Mouse (Mus musculus): ENCODE measurements at regions not wholly inside any gene's neighbourhood (a gene's known extent, or its start where the extent isn't known, plus 50 kb on each side); places are given as distances from the start of the nearest gene placed in this dataset.

GRCm38 (mm10) chr1:34686539-34686938 lies 107.1 kb downstream of the Amer3 start:
- H3K36me3 ChIP-seq (ENCODE audit: control insufficient read depth, insufficient read depth, low read length): no peaks in the 10 kb centered on the region
- no peaks in the 10 kb centered on the region for H3K9me3 ChIP-seq (ENCODE audit: control insufficient read depth, low read length)
- H3K27ac ChIP-seq (replicated peaks; ENCODE audit: low read depth, low read length): no peak overlapping the region
- DNase-seq (ENCODE audit: low spot score): no peak
- no peak for TF ChIP-seq POLR2A (IDR thresholded peaks at IDR 0.05; ENCODE audit: borderline replicate concordance, extremely low read depth, insufficient read depth, insufficient read length)
- no peaks in the 10 kb centered on the region for H3K4me1 ChIP-seq (ENCODE audit: control insufficient read depth, insufficient read depth, low read length)
- no peak; the same call in 1 of the 2 replicates for ATAC-seq (ENCODE audit: low FRiP score, low read depth)
- no peak overlapping the region for H3K4me3 ChIP-seq (replicated peaks; ENCODE audit: low read length)
- 65% methylated on average over 2 of the region's 2 CpGs for WGBS
- H3K4me2 ChIP-seq (replicated peaks; ENCODE audit: low read depth, low read length, severe bottlenecking): no peak overlapping the region
- no peak overlapping the region for H3K9ac ChIP-seq (ENCODE audit: low read depth, low read length, severe bottlenecking)
- H3K27me3 ChIP-seq (ENCODE audit: control insufficient read depth, insufficient read depth, low read length): no peaks in the 10 kb centered on the region

DNA sequence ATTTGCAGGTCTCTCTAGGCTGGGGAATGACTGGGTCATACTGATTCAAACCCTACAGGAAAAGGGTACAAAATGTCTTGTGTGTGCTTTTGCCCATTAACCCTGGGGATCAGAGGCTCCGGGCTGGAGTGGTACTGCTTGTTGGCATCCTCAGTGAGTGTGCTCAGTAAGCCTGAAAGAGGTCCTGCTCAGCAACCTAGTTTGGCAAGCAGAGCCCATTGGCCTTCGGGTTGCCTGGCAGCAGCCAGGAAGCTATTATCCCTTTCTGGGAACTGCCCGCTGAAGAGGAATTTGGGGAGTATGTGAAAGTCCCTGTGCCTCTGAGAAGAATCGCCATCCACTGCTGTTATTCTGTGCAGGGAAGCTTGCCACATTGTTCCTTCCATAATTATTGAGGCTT lies 117.1 kb downstream of the Amer3 start:
- Histone ChIP-seq H3K27me3 (ENCODE audit: control insufficient read depth, insufficient read depth, low read length) (no peaks in the 10 kb centered on the region), H3K27ac (replicated peaks; ENCODE audit: low read depth, low read length) (no peak overlapping the region), H3K9ac (ENCODE audit: low read depth, low read length, severe bottlenecking) (no peak overlapping the region), H3K4me1 (ENCODE audit: control insufficient read depth, insufficient read depth, low read length) (no peaks in the 10 kb centered on the region), H3K36me3 (ENCODE audit: control insufficient read depth, insufficient read depth, low read length) (no peaks in the 10 kb centered on the region), H3K9me3 (ENCODE audit: control insufficient read depth, low read length) (no peaks in the 10 kb centered on the region), H3K4me3 (replicated peaks; ENCODE audit: low read length) (no peak overlapping the region), H3K4me2 (replicated peaks; ENCODE audit: low read depth, low read length, severe bottlenecking) (no peak overlapping the region)
- 73% methylated on average over 4 of the region's 4 CpGs for WGBS
- DNase-seq (ENCODE audit: low spot score) (no peak), ATAC-seq (ENCODE audit: low FRiP score, low read depth) (no peak)
- no peak for TF ChIP-seq POLR2A (IDR thresholded peaks at IDR 0.05; ENCODE audit: borderline replicate concordance, extremely low read depth, insufficient read depth, insufficient read length)

DNA sequence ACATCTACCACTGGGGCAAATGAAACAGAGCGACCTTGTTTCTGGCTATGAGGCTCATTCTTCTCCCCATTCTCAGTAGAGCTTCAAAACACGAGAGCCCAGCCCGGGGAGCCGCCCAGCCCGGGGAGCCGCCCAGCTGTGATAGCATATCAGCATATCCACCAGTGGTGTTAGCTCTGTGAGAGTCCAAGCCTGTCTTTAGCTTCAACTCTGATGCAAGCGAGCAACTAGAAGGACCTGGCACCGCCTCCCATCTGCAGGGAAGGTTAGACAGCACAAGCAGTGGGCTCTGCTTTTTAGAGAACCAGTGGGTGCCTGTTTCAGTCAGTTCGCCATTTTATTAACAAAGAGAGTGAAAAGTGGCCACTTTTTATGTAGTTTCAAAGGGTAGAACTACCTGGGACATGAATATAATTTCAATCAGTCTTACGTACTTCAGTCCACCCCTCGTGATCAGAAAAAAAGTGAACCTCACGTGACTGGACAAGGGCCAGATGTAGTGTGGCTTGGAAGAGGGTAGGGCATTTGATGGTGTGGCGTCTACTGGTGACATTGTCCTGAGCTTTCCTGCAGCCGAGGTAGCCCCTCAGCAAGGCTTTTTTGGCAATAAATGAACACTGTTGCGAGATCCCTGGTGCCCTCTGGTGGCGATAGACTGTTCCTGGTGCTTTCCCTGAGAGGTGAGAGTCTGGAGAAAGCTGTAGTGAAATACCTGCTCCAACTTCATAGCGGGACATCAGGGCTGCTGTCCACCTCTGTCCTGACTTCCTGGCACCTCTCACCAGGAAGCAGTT lies 121.0 kb downstream of the Amer3 start:
- Histone ChIP-seq H3K27me3 (ENCODE audit: control insufficient read depth, insufficient read depth, low read length) (no peaks in the 10 kb centered on the region), H3K4me1 (ENCODE audit: control insufficient read depth, insufficient read depth, low read length) (no peaks in the 10 kb centered on the region), H3K4me3 (replicated peaks; ENCODE audit: low read length) (no peak overlapping the region), H3K27ac (replicated peaks; ENCODE audit: low read depth, low read length) (no peak overlapping the region), H3K9me3 (ENCODE audit: control insufficient read depth, low read length) (no peaks in the 10 kb centered on the region), H3K9ac (ENCODE audit: low read depth, low read length, severe bottlenecking) (no peak overlapping the region), H3K4me2 (replicated peaks; ENCODE audit: low read depth, low read length, severe bottlenecking) (0 out of 2 replicates have a peak overlapping the region, but pooled peaks have one; percentile 5), H3K36me3 (ENCODE audit: control insufficient read depth, insufficient read depth, low read length) (no peaks in the 10 kb centered on the region)
- no peak for TF ChIP-seq POLR2A (IDR thresholded peaks at IDR 0.05; ENCODE audit: borderline replicate concordance, extremely low read depth, insufficient read depth, insufficient read length)
- ATAC-seq (ENCODE audit: low FRiP score, low read depth): no peak
- WGBS: 52% methylated on average over 17 of the region's 17 CpGs
- DNase-seq (ENCODE audit: low spot score): peak; percentile 53

- H3K27ac ChIP-seq (replicated peaks; ENCODE audit: low read depth, low read length): no peak overlapping the region
- no peak for TF ChIP-seq POLR2A (IDR thresholded peaks at IDR 0.05; ENCODE audit: borderline replicate concordance, extremely low read depth, insufficient read depth, insufficient read length)
- H3K4me3 ChIP-seq (replicated peaks; ENCODE audit: low read length): no peak overlapping the region
- H3K27me3 ChIP-seq (ENCODE audit: control insufficient read depth, insufficient read depth, low read length): no peaks in the 10 kb centered on the region
- no peak overlapping the region for H3K4me2 ChIP-seq (replicated peaks; ENCODE audit: low read depth, low read length, severe bottlenecking)
- no peaks in the 10 kb centered on the region for H3K36me3 ChIP-seq (ENCODE audit: control insufficient read depth, insufficient read depth, low read length)
- ATAC-seq (ENCODE audit: low FRiP score, low read depth): no peak
- H3K9ac ChIP-seq (ENCODE audit: low read depth, low read length, severe bottlenecking): no peak overlapping the region
- WGBS: 67% methylated on average over 7 of the region's 7 CpGs
- H3K4me1 ChIP-seq (ENCODE audit: control insufficient read depth, insufficient read depth, low read length): no peaks in the 10 kb centered on the region
- no peak for DNase-seq (ENCODE audit: low spot score)
- no peaks in the 10 kb centered on the region for H3K9me3 ChIP-seq (ENCODE audit: control insufficient read depth, low read length)
Measured at GRCm38 (mm10) chr1:34701436-34701835, 122.0 kb downstream of the Amer3 start.

GRCm38 (mm10) chr1:34709089-34709488 lies 129.6 kb downstream of the Amer3 start:
- WGBS: 90% methylated on average over 2 of the region's 2 CpGs

More at GRCm38 (mm10) chr1:34709089-34709488, 129.6 kb downstream of the Amer3 start:
- H3K36me3 ChIP-seq (ENCODE audit: control insufficient read depth, insufficient read depth, low read length): no peaks in the 10 kb centered on the region
- H3K9me3 ChIP-seq (ENCODE audit: control insufficient read depth, low read length): no peaks in the 10 kb centered on the region
- TF ChIP-seq POLR2A (IDR thresholded peaks at IDR 0.05; ENCODE audit: borderline replicate concordance, extremely low read depth, insufficient read depth, insufficient read length): no peak
- H3K4me3 ChIP-seq (replicated peaks; ENCODE audit: low read length): no peak overlapping the region
- no peaks in the 10 kb centered on the region for H3K4me1 ChIP-seq (ENCODE audit: control insufficient read depth, insufficient read depth, low read length)
- H3K27ac ChIP-seq (replicated peaks; ENCODE audit: low read depth, low read length): no peak overlapping the region
- ATAC-seq (ENCODE audit: low FRiP score, low read depth): no peak
- H3K9ac ChIP-seq (ENCODE audit: low read depth, low read length, severe bottlenecking): no peak overlapping the region
- H3K27me3 ChIP-seq (ENCODE audit: control insufficient read depth, insufficient read depth, low read length): no peaks in the 10 kb centered on the region
- H3K4me2 ChIP-seq (replicated peaks; ENCODE audit: low read depth, low read length, severe bottlenecking): no peak overlapping the region
- no peak for DNase-seq (ENCODE audit: low spot score)
